In the genomic region with DNA sequence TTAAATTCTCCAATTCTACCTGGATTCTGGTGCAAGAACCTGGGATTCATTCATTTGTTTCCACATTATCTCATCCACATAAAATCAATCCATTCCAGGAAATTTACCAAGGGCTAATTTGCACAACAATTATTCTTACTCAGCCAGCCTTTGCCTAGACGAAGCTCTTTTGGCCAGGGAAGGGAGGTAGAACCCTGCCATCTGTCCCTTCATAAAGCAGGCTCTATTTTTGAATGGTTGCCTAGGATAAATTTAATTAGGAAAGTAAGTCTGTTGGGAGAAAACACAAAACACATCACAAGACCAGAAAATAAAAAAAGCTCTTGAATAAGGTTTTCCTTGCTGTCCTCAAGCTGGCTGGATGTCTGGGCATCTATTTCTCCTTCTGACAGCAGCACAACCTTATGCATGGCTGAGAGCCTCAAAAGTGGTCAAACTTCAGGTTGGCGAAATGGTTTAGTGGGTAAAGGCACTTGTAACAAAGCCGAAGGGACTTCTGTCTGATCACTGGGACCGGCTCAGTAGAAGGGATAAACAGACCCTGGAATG, we compare ENCODE assay signal across 15 mouse cellular contexts.
DNase-seq lines count a peak whose midpoint lies in the region; ATAC-seq lines count a peak whose summit lies in the region.
"Had no signal": no experiment of that assay in that cellular context is flagged by ENCODE, and none has a peak within 500 bp of the region (broad histone marks: within the 10 kb centered on the region; RNA-seq: fewer than 3 reads in every experiment).

No protein-coding gene starts in this region.

- H3K27me3 ChIP-seq in midbrain, embryonic 11.5 days (ENCODE audit: control insufficient read depth, insufficient read depth, low read length) = no peaks in the 10 kb centered on the region
- no peaks in the 10 kb centered on the region for H3K27me3 ChIP-seq in midbrain, embryonic 13.5 days
- H3K27me3 ChIP-seq in embryonic facial prominence, embryonic 10.5 days (replicated peaks; ENCODE audit: low read depth, poor library complexity, severe bottlenecking) = no peaks in the 10 kb centered on the region
- H3K27me3 ChIP-seq: embryonic facial prominence, embryonic 13.5 days had no signal

- peak; percentile 4 for DNase-seq in cerebellum, adult 9-11 months
- no peak for DNase-seq in cerebellum, adult 11 months
- peak; percentile 81 for DNase-seq in midbrain, embryonic 11.5 days (ENCODE audit: low spot score, missing footprints)
- peak; percentile 3 to 4 for DNase-seq in cerebellum, postnatal 36 days
- peak; percentile 21 for DNase-seq in layer of hippocampus, adult 9-11 months
- DNase-seq in embryonic facial prominence, embryonic 10.5 days (ENCODE audit: low spot score) = no peak
- no peak for DNase-seq in ovary, postnatal 36 days (ENCODE audit: low spot score)
- DNase-seq: gastrocnemius, postnatal 25 days; heart, postnatal 36 days; lung, adult 2 months had no signal

- H3K36me3 ChIP-seq in midbrain, embryonic 11.5 days (ENCODE audit: control insufficient read depth, insufficient read depth, low read length) = no peaks in the 10 kb centered on the region
- no peaks in the 10 kb centered on the region for H3K36me3 ChIP-seq in midbrain, embryonic 13.5 days
- no peaks in the 10 kb centered on the region for H3K36me3 ChIP-seq in embryonic facial prominence, embryonic 10.5 days (replicated peaks)
- H3K36me3 ChIP-seq: embryonic facial prominence, embryonic 13.5 days had no signal

- H3K9me3 ChIP-seq in midbrain, embryonic 11.5 days (ENCODE audit: control insufficient read depth, low read length) = no peaks in the 10 kb centered on the region
- H3K9me3 ChIP-seq in midbrain, embryonic 13.5 days = no peaks in the 10 kb centered on the region
- no peaks in the 10 kb centered on the region for H3K9me3 ChIP-seq in embryonic facial prominence, embryonic 10.5 days
- H3K9me3 ChIP-seq: embryonic facial prominence, embryonic 13.5 days had no signal

- no peak overlapping the region for H3K4me3 ChIP-seq in midbrain, embryonic 11.5 days (ENCODE audit: low read depth, low read length)
- H3K4me3 ChIP-seq in midbrain, embryonic 13.5 days (replicated peaks) = no peak overlapping the region
- H3K4me3 ChIP-seq in embryonic facial prominence, embryonic 10.5 days = no peak overlapping the region
- H3K4me3 ChIP-seq: embryonic facial prominence, embryonic 13.5 days had no signal

- no peak overlapping the region for H3K9ac ChIP-seq in midbrain, embryonic 11.5 days (ENCODE audit: low read length)
- H3K9ac ChIP-seq in midbrain, embryonic 13.5 days (replicated peaks) = no peak overlapping the region
- H3K9ac ChIP-seq: embryonic facial prominence, embryonic 13.5 days had no signal

- ATAC-seq in midbrain, embryonic 11.5 days (ENCODE audit: low FRiP score) = no peak
- ATAC-seq in midbrain, embryonic 13.5 days = no peak

- H3K4me2 ChIP-seq in midbrain, embryonic 11.5 days = no peak overlapping the region
- no peak overlapping the region for H3K4me2 ChIP-seq in midbrain, embryonic 13.5 days (replicated peaks)
- H3K4me2 ChIP-seq: embryonic facial prominence, embryonic 13.5 days; heart, embryonic 11.5 days had no signal

- WGBS in midbrain, embryonic 11.5 days = 53% methylated on average over 4 of the region's 4 CpGs
- WGBS in midbrain, embryonic 13.5 days = 56% methylated on average over 4 of the region's 4 CpGs
- 77% methylated on average over 4 of the region's 4 CpGs for WGBS in embryonic facial prominence, embryonic 10.5 days

- H3K27ac ChIP-seq in midbrain, embryonic 11.5 days (ENCODE audit: low read depth, low read length) = no peak overlapping the region
- no peak overlapping the region for H3K27ac ChIP-seq in midbrain, embryonic 13.5 days
- no peak overlapping the region for H3K27ac ChIP-seq in embryonic facial prominence, embryonic 10.5 days (replicated peaks)
- H3K27ac ChIP-seq: embryonic facial prominence, embryonic 13.5 days; kidney, postnatal 0 days; stomach, postnatal 0 days had no signal

- H3K4me1 ChIP-seq in midbrain, embryonic 11.5 days (ENCODE audit: control insufficient read depth, insufficient read depth, low read length) = no peaks in the 10 kb centered on the region
- H3K4me1 ChIP-seq in midbrain, embryonic 13.5 days (replicated peaks) = peaks cover 14% of the 10 kb centered on the region
- H3K4me1 ChIP-seq in embryonic facial prominence, embryonic 10.5 days = peaks cover 12% of the 10 kb centered on the region
- H3K4me1 ChIP-seq: embryonic facial prominence, embryonic 13.5 days had no signal

Comparison
In these comparisons a context has a peak if more than half of its experiments do, and no peak if none do; other contexts are left out.
1. DNase-seq: peak in cerebellum, adult 9-11 months (single experiment), midbrain, embryonic 11.5 days (single experiment), cerebellum, postnatal 36 days (2 of 2) and layer of hippocampus, adult 9-11 months (single experiment); none in cerebellum, adult 11 months (single experiment), embryonic facial prominence, embryonic 10.5 days (single experiment) and ovary, postnatal 36 days (single experiment).